In genomic region chrX:8026811-8027210, GRCm38 (mm10) we compare ENCODE assay signal across 29 mouse cellular contexts. TPM values are rescaled to one million over a fixed set of nuclear protein-coding genes. Genes with fewer than 3 reads are reported as not detected.
DNase-seq lines count a peak whose midpoint lies in the region; ATAC-seq and TF ChIP-seq lines count a peak whose summit lies in the region.
"Had no signal": no experiment of that assay in that cellular context is flagged by ENCODE, and none has a peak within 500 bp of the region (broad histone marks: within the 10 kb centered on the region; RNA-seq: fewer than 3 reads in every experiment).

No protein-coding gene starts in this region.

- no peak for ATAC-seq in granulocyte monocyte progenitor cell, adult 5-6 weeks (replicated peaks; ENCODE audit: poor library complexity, severe bottlenecking)
- no peak for ATAC-seq in megakaryocyte, adult 5-6 weeks (ENCODE audit: poor library complexity, severe bottlenecking)
- ATAC-seq: activated CD4-positive, CD25-positive, alpha-beta regulatory T cell, adult 4 months; forebrain, embryonic 13.5 days; forebrain, embryonic 15.5 days; forebrain, postnatal 0 days; Patski had no signal

- H3ac ChIP-seq in C2C12 (ENCODE audit: control insufficient read depth, insufficient read length, low read depth) (no peak overlapping the region), myocyte (ENCODE audit: control insufficient read depth, insufficient read length) (no peak overlapping the region)

- TF ChIP-seq POLR2A in myocyte (IDR thresholded peaks at IDR 0.05; ENCODE audit: insufficient read length, low read depth): no peak

- no peaks in the 10 kb centered on the region for H3K27me3 ChIP-seq in C2C12 (ENCODE audit: control insufficient read depth, insufficient read depth, insufficient read length)
- no peaks in the 10 kb centered on the region for H3K27me3 ChIP-seq in myocyte (ENCODE audit: control insufficient read depth, insufficient read depth, insufficient read length)
- H3K27me3 ChIP-seq: embryonic facial prominence, embryonic 12.5 days; forebrain, embryonic 13.5 days; forebrain, embryonic 15.5 days; Patski had no signal

- DNase-seq in 3134 (ENCODE audit: extremely low read depth, insufficient read length, low spot score) (peak; percentile 13), 3T3-L1 (ENCODE audit: low read depth, low spot score) (peak; percentile 59)
- DNase-seq in kidney, postnatal 4 days: no peak
- DNase-seq in gastrocnemius, adult 8-10 months (ENCODE audit: low spot score in 2 of 2): no peak
- DNase-seq: adrenal gland, adult 8-10 months; adrenal gland, postnatal 14 days; adrenal gland, postnatal 36 days; B cell, adult 2 months; cerebellum, adult 11-12 months; cerebellum, adult 2 months; cerebellum, adult 9-10 months; cerebellum, postnatal 10 days; cerebellum, postnatal 25 days; forebrain, postnatal 0 days had no signal

- peak overlapping the region; percentile 69 for H3K4me2 ChIP-seq in myocyte (ENCODE audit: low read depth)
- H3K4me2 ChIP-seq: embryonic facial prominence, embryonic 12.5 days; forebrain, embryonic 13.5 days; forebrain, embryonic 15.5 days had no signal

- no peak for TF ChIP-seq CTCF in C2C12 (IDR thresholded peaks at IDR 0.05; ENCODE audit: control insufficient read depth, insufficient read depth, insufficient read length)

- no peaks in the 10 kb centered on the region for H3K79me3 ChIP-seq in C2C12 (ENCODE audit: low read depth)

- H3K4me3 ChIP-seq in C2C12 (ENCODE audit: insufficient read depth, poor library complexity, severe bottlenecking) (no peak overlapping the region), myocyte (no peak overlapping the region)
- H3K4me3 ChIP-seq: embryonic facial prominence, embryonic 10.5 days; embryonic facial prominence, embryonic 12.5 days; forebrain, embryonic 13.5 days; forebrain, embryonic 15.5 days had no signal

- no peaks in the 10 kb centered on the region for H3K79me2 ChIP-seq in C2C12 (ENCODE audit: control insufficient read depth, insufficient read depth)
- H3K79me2 ChIP-seq in myocyte (ENCODE audit: control insufficient read depth, insufficient read depth): no peaks in the 10 kb centered on the region

- no peaks in the 10 kb centered on the region for H3K36me3 ChIP-seq in C2C12 (ENCODE audit: control insufficient read depth, insufficient read depth)
- H3K36me3 ChIP-seq in myocyte (ENCODE audit: control insufficient read depth, insufficient read depth): no peaks in the 10 kb centered on the region
- H3K36me3 ChIP-seq: embryonic facial prominence, embryonic 10.5 days; embryonic facial prominence, embryonic 12.5 days; forebrain, embryonic 15.5 days had no signal

TF ChIP-seq in C2C12, 6 proteins besides CTCF, POLR2A, EP300 and RAD21:
- TF ChIP-seq MYOD1 (IDR thresholded peaks at IDR 0.05; ENCODE audit: control insufficient read depth, insufficient read length, low read depth) (peak; percentile 31), MAX (IDR thresholded peaks at IDR 0.05) (no peak), FOSL1 (IDR thresholded peaks at IDR 0.05; ENCODE audit: insufficient read depth, low read length, poor library complexity, severe bottlenecking) (peak; percentile 49)

TF ChIP-seq in myocyte, 11 proteins besides CTCF, POLR2A, EP300 and RAD21:
- TF ChIP-seq USF1 (IDR thresholded peaks at IDR 0.05; ENCODE audit: low read depth) (no peak), CEBPB (IDR thresholded peaks at IDR 0.05; ENCODE audit: insufficient read depth, poor library complexity, severe bottlenecking) (no peak), E2F4 (IDR thresholded peaks at IDR 0.05; ENCODE audit: insufficient read depth) (no peak), TCF12 (IDR thresholded peaks at IDR 0.05; ENCODE audit: insufficient read depth, poor library complexity, severe bottlenecking) (no peak), MYOG (IDR thresholded peaks at IDR 0.05; ENCODE audit: control insufficient read depth in 1 of 3, insufficient read depth in 1 of 3, insufficient read length in 2 of 3, low read depth in 2 of 3) (no peak), MAX (IDR thresholded peaks at IDR 0.05; ENCODE audit: low read depth) (no peak), TCF3 (IDR thresholded peaks at IDR 0.05; ENCODE audit: insufficient read length, low read depth) (no peak), MYOD1 (IDR thresholded peaks at IDR 0.05; ENCODE audit: control insufficient read depth in 1 of 3, insufficient read length in 2 of 3, low read depth in 2 of 3) (no peak), REST (IDR thresholded peaks at IDR 0.05; ENCODE audit: insufficient read depth, insufficient read length) (no peak), POLR2AphosphoS2 (IDR thresholded peaks at IDR 0.05; ENCODE audit: insufficient read length, low read depth) (no peak), SRF (IDR thresholded peaks at IDR 0.05; ENCODE audit: control insufficient read depth, insufficient read length, low read depth) (no peak)
TF ChIP-seq in myocyte: peak in this region for 0.

RNA-seq across cellular contexts. Expression of gene Glod5, which starts 8.5 kb away (rescaled TPM):
- polyA plus RNA-seq in C2C12 (2012; fragmentation: generic; extraction: Trizol): not detected
- not detected for polyA plus RNA-seq in myocyte (2012; fragmentation: generic; extraction: Trizol)
- total RNA-seq in granulocyte monocyte progenitor cell, adult 5-6 weeks (2014; fragmentation: Nextera tagmentation): not detected in 2 replicates
- not detected in 2 replicates for total RNA-seq in granulocyte monocyte progenitor cell, adult 5-6 weeks (2017)
- total RNA-seq in gastrocnemius, adult 8-10 months (2022): not detected
- not detected in 2 replicates for total RNA-seq in megakaryocyte, adult 5-6 weeks (2015)
- not detected in 2 replicates for total RNA-seq in megakaryocyte, adult 5-6 weeks (2017)
- total RNA-seq: adrenal gland, adult 18-20 months; adrenal gland, adult 8-10 months; adrenal gland, postnatal 14 days; adrenal gland, postnatal 36 days; MEL had no signal
- polyA plus RNA-seq: activated CD4-positive, CD25-positive, alpha-beta regulatory T cell, adult 4 months; embryonic facial prominence, embryonic 10.5 days; embryonic facial prominence, embryonic 12.5 days; embryonic facial prominence, embryonic 14.5 days; forebrain, embryonic 11.5 days; forebrain, embryonic 13.5 days had no signal

RNA-seq across cellular contexts. Expression of gene Suv39h1, which starts 47.7 kb away (rescaled TPM):
- 106 TPM for polyA plus RNA-seq in C2C12 (2012; fragmentation: generic; extraction: Trizol)
- polyA plus RNA-seq in myocyte (2012; fragmentation: generic; extraction: Trizol): 16.0 TPM
- total RNA-seq in granulocyte monocyte progenitor cell, adult 5-6 weeks (2014; fragmentation: Nextera tagmentation): 80.1 and 105 TPM in 2 replicates
- 79.8 and 82.4 TPM in 2 replicates for total RNA-seq in granulocyte monocyte progenitor cell, adult 5-6 weeks (2017)
- 1 to 10 TPM; 3.5 to 5.0 (median 4.3) TPM for total RNA-seq in gastrocnemius, adult 8-10 months (2022)
- 37.8 and 43.6 TPM in 2 replicates for total RNA-seq in megakaryocyte, adult 5-6 weeks (2015)
- total RNA-seq in megakaryocyte, adult 5-6 weeks (2017): 50.3 and 53.9 TPM in 2 replicates

RNA-seq across cellular contexts. Expression of gene Gata1, which starts 48.9 kb away (rescaled TPM):
- polyA plus RNA-seq in C2C12 (2012; fragmentation: generic; extraction: Trizol) (0.02 TPM), myocyte (2012; fragmentation: generic; extraction: Trizol) (not detected)
- total RNA-seq in granulocyte monocyte progenitor cell, adult 5-6 weeks (2014; fragmentation: Nextera tagmentation): 2.2 and 4.5 TPM in 2 replicates
- 3.6 and 4.2 TPM in 2 replicates for total RNA-seq in granulocyte monocyte progenitor cell, adult 5-6 weeks (2017)
- total RNA-seq in gastrocnemius, adult 8-10 months (2022): under 1 TPM in 1 of 4 experiments, not detected in 3; 0.13 TPM
- 5.8 and 7.1 TPM in 2 replicates for total RNA-seq in megakaryocyte, adult 5-6 weeks (2015)
- total RNA-seq in megakaryocyte, adult 5-6 weeks (2017): 5.6 and 7.6 TPM in 2 replicates
- total RNA-seq: adrenal gland, adult 18-20 months; forebrain, postnatal 0 days had no signal
- polyA plus RNA-seq: cerebellum, adult 2 months; cortical plate, adult 2 months; forebrain, postnatal 0 days; Patski had no signal

Comparison
In these comparisons a context has a peak if more than half of its experiments do, and no peak if none do; other contexts are left out.
1. DNase-seq: peak in 3134 (single experiment) and 3T3-L1 (single experiment); none in kidney, postnatal 4 days (0 of 2) and gastrocnemius, adult 8-10 months (0 of 2).
2. RNA of gene Suv39h1, which starts 47.7 kb away (total RNA-seq): 79.8 to 105 TPM in granulocyte monocyte progenitor cell, adult 5-6 weeks and 37.8 to 53.9 TPM in megakaryocyte, adult 5-6 weeks; 3.5 to 5.0 TPM in gastrocnemius, adult 8-10 months; every median in the first group is over 4 times any median in the second.